Mouse (Mus musculus) adrenal gland, adult 2 months (tissue): Measurements from ENCODE around the gene Mapk8ip3. TPM values are rescaled to one million over a fixed set of nuclear protein-coding genes. Genes with fewer than 3 reads are reported as not detected.

Source experiments
- DNase-seq: peaks from one replicate; pipeline ENCODE4 v3.0.0; 2021
- polyA plus RNA-seq: library from polyadenylated mRNA; depleted of rRNA; stranded (reverse); fragments of >200 nt; gene quantifications from 2 replicates; pipeline ENCODE4 v1.2.3, GENCODE M21; 2012; rRNA removed
- total RNA-seq, 2 experiments: library from RNA; stranded (reverse); gene quantifications; 2 replicates each; pipeline ENCODE4 v1.2.3; 2021

The Mapk8ip3 gene
- total and polyA plus RNA-seq, 3 experiments: 86.6 to 241 (median 129) TPM

GRCm38 (mm10) chr17:24849733-24850064 lies 87.1 kb downstream of the Mapk8ip3 start:
- no peak for DNase-seq

- DNase-seq: no peak
These were observed 88.2 kb downstream of the Mapk8ip3 start for GRCm38 (mm10) chr17:24848600-24849031.

GRCm38 (mm10) chr17:24847386-24847785 lies 89.4 kb downstream of the Mapk8ip3 start:
- DNase-seq: no peak

- no peak for DNase-seq
These were observed 92.3 kb downstream of the Mapk8ip3 start for GRCm38 (mm10) chr17:24844525-24844924.

GRCm38 (mm10) chr17:24842631-24843030 lies 94.1 kb downstream of the Mapk8ip3 start:
- no peak for DNase-seq

Other genes with a start within 250 kb of the Mapk8ip3 start
- 1 to 10 TPM; 2.0 to 2.4 TPM for gene Syngr3, start 247.0 kb downstream of the Mapk8ip3 start, total RNA-seq
- 2.1 and 5.3 TPM in 2 replicates for gene Syngr3, start 247.0 kb downstream of the Mapk8ip3 start, polyA plus RNA-seq
- 10 to 100 TPM; 37.7 to 41.6 TPM for gene Gfer, start 240.8 kb downstream of the Mapk8ip3 start, total RNA-seq
- 40.7 and 43.1 TPM in 2 replicates for gene Gfer, start 240.8 kb downstream of the Mapk8ip3 start, polyA plus RNA-seq
- 1 to 10 TPM; 2.8 to 6.4 TPM for gene Noxo1, start 240.7 kb downstream of the Mapk8ip3 start, total RNA-seq
- gene Noxo1, start 240.7 kb downstream of the Mapk8ip3 start, polyA plus RNA-seq: 4.9 and 9.4 TPM in 2 replicates
- 10 to 100 TPM; 27.9 to 41.1 TPM for gene Tbl3, start 229.3 kb downstream of the Mapk8ip3 start, total RNA-seq
- 49.0 and 63.2 TPM in 2 replicates for gene Tbl3, start 229.3 kb downstream of the Mapk8ip3 start, polyA plus RNA-seq
- gene Rnf151, start 218.9 kb downstream of the Mapk8ip3 start, total RNA-seq: not detected
- 0.25 and 0.61 TPM in 2 replicates for gene Rnf151, start 218.9 kb downstream of the Mapk8ip3 start, polyA plus RNA-seq
- gene Rps2, start 218.9 kb downstream of the Mapk8ip3 start, total RNA-seq: 100 to 1,000 TPM; 718 to 903 TPM
- gene Rps2, start 218.9 kb downstream of the Mapk8ip3 start, polyA plus RNA-seq: 2,302 and 2,907 TPM in 2 replicates
- gene Ndufb10, start 212.5 kb downstream of the Mapk8ip3 start, total RNA-seq: 100 to 1,000 TPM; 242 to 306 TPM
- 277 and 298 TPM in 2 replicates for gene Ndufb10, start 212.5 kb downstream of the Mapk8ip3 start, polyA plus RNA-seq
- under 1 TPM in 1 of 2 experiments, not detected in 1; 0.28 TPM for gene Rpl3l, start 209.2 kb downstream of the Mapk8ip3 start, total RNA-seq
- gene Rpl3l, start 209.2 kb downstream of the Mapk8ip3 start, polyA plus RNA-seq: 0.17 TPM in 1 of 2 replicates, not detected in the other
- 100 to 1,000 TPM in 1 of 2 experiments, 10 to 100 TPM in 1; 95.7 to 101 TPM for gene Msrb1, start 200.3 kb downstream of the Mapk8ip3 start, total RNA-seq
- gene Msrb1, start 200.3 kb downstream of the Mapk8ip3 start, polyA plus RNA-seq: 108 and 118 TPM in 2 replicates
- gene Hs3st6, start 184.0 kb downstream of the Mapk8ip3 start, total RNA-seq: 1 to 10 TPM; 1.8 to 1.9 TPM
- 7.5 TPM in 2 replicates for gene Hs3st6, start 184.0 kb downstream of the Mapk8ip3 start, polyA plus RNA-seq
- gene Meiob, start 132.7 kb downstream of the Mapk8ip3 start, total RNA-seq: 1 to 10 TPM in 1 of 2 experiments, under 1 TPM in 1; 0.86 to 1.5 TPM
- not detected in 2 replicates for gene Meiob, start 132.7 kb downstream of the Mapk8ip3 start, polyA plus RNA-seq
- gene Hagh, start 96.8 kb downstream of the Mapk8ip3 start, total RNA-seq: 100 to 1,000 TPM; 102 to 123 TPM
- gene Hagh, start 96.8 kb downstream of the Mapk8ip3 start, polyA plus RNA-seq: 115 and 137 TPM in 2 replicates
- 10 to 100 TPM; 25.4 to 43.4 TPM for gene Fahd1, start 86.6 kb downstream of the Mapk8ip3 start, total RNA-seq
- gene Fahd1, start 86.6 kb downstream of the Mapk8ip3 start, polyA plus RNA-seq: 11.7 and 16.6 TPM in 2 replicates
- gene Igfals, start 71.0 kb downstream of the Mapk8ip3 start, total RNA-seq: 1 to 10 TPM; 5.5 to 6.7 TPM
- 11.2 and 18.5 TPM in 2 replicates for gene Igfals, start 71.0 kb downstream of the Mapk8ip3 start, polyA plus RNA-seq
- 10 to 100 TPM; 53.1 to 56.6 TPM for gene Nubp2, start 50.6 kb downstream of the Mapk8ip3 start, total RNA-seq
- gene Nubp2, start 50.6 kb downstream of the Mapk8ip3 start, polyA plus RNA-seq: 38.5 and 55.9 TPM in 2 replicates
- gene Spsb3, start 50.3 kb downstream of the Mapk8ip3 start, total RNA-seq: 10 to 100 TPM; 30.8 to 33.1 TPM
- gene Spsb3, start 50.3 kb downstream of the Mapk8ip3 start, polyA plus RNA-seq: 144 and 179 TPM in 2 replicates
- gene Eme2, start 41.9 kb downstream of the Mapk8ip3 start, total RNA-seq: 10 to 100 TPM; 39.9 to 48.0 TPM
- gene Eme2, start 41.9 kb downstream of the Mapk8ip3 start, polyA plus RNA-seq: 58.3 and 58.4 TPM in 2 replicates
- gene Mrps34, start 41.9 kb downstream of the Mapk8ip3 start, total RNA-seq: 100 to 1,000 TPM; 130 to 150 TPM
- 547 and 570 TPM in 2 replicates for gene Mrps34, start 41.9 kb downstream of the Mapk8ip3 start, polyA plus RNA-seq
- 10 to 100 TPM; 70.1 to 73.7 TPM for gene Nme3, start 40.5 kb downstream of the Mapk8ip3 start, total RNA-seq
- 116 and 124 TPM in 2 replicates for gene Nme3, start 40.5 kb downstream of the Mapk8ip3 start, polyA plus RNA-seq
- 10 to 100 TPM; 26.7 to 39.1 TPM for gene Jpt2, start 23.7 kb upstream of the Mapk8ip3 start, total RNA-seq
- gene Jpt2, start 23.7 kb upstream of the Mapk8ip3 start, polyA plus RNA-seq: 2.3 and 4.6 TPM in 2 replicates
- 10 to 100 TPM; 17.8 to 18.2 TPM for gene Cramp1l, start 78.8 kb upstream of the Mapk8ip3 start, total RNA-seq
- gene Cramp1l, start 78.8 kb upstream of the Mapk8ip3 start, polyA plus RNA-seq: 15.4 and 16.7 TPM in 2 replicates
- gene Ift140, start 79.1 kb upstream of the Mapk8ip3 start, total RNA-seq: 10 to 100 TPM; 27.8 to 28.0 TPM
- gene Ift140, start 79.1 kb upstream of the Mapk8ip3 start, polyA plus RNA-seq: 20.9 and 21.8 TPM in 2 replicates
- gene Tmem204, start 146.6 kb upstream of the Mapk8ip3 start, total RNA-seq: 10 to 100 TPM; 32.2 to 44.8 TPM
- gene Tmem204, start 146.6 kb upstream of the Mapk8ip3 start, polyA plus RNA-seq: 59.2 and 64.1 TPM in 2 replicates
- 10 to 100 TPM; 16.4 to 24.5 TPM for gene Telo2, start 179.0 kb upstream of the Mapk8ip3 start, total RNA-seq
- 15.5 and 15.7 TPM in 2 replicates for gene Telo2, start 179.0 kb upstream of the Mapk8ip3 start, polyA plus RNA-seq
- gene Ptx4, start 183.8 kb upstream of the Mapk8ip3 start, total RNA-seq: not detected
- not detected in 2 replicates for gene Ptx4, start 183.8 kb upstream of the Mapk8ip3 start, polyA plus RNA-seq
- gene Clcn7, start 196.4 kb upstream of the Mapk8ip3 start, total RNA-seq: 10 to 100 TPM; 38.3 to 48.6 TPM
- 33.9 and 37.4 TPM in 2 replicates for gene Clcn7, start 196.4 kb upstream of the Mapk8ip3 start, polyA plus RNA-seq
- gene Ccdc154, start 225.5 kb upstream of the Mapk8ip3 start, total RNA-seq: under 1 TPM in 1 of 2 experiments, not detected in 1; 0.12 TPM
- 0.03 and 0.07 TPM in 2 replicates for gene Ccdc154, start 225.5 kb upstream of the Mapk8ip3 start, polyA plus RNA-seq
- gene Gm38655, start 238.5 kb upstream of the Mapk8ip3 start, total RNA-seq: not detected
- gene Gm38655, start 238.5 kb upstream of the Mapk8ip3 start, polyA plus RNA-seq: not detected in 2 replicates
- 10 to 100 TPM; 16.7 to 24.4 TPM for gene BC003965, start 247.6 kb upstream of the Mapk8ip3 start, total RNA-seq
- 24.0 and 25.7 TPM in 2 replicates for gene BC003965, start 247.6 kb upstream of the Mapk8ip3 start, polyA plus RNA-seq